Mouse (Mus musculus): ENCODE results near the gene Mrps23. TPM values are rescaled to one million over a fixed set of nuclear protein-coding genes. Genes with fewer than 3 reads are reported as not detected.
A peak's percentile ranks its signal among the peaks of the same experiment; 100 is the strongest.

The Mrps23 gene
- polyA plus RNA-seq, 1 experiment from 2014 or later: 28.7 TPM

GRCm38 (mm10) chr11:88227001-88227957 is 23.1 kb downstream of the Mrps23 start:
- ATAC-seq (no peak), DNase-seq (no peak)
- Histone ChIP-seq H3K4me2 (ENCODE audit: low read depth, low read length) (no peak overlapping the region), H3K27me3 (ENCODE audit: insufficient read depth, low read length) (no peaks in the 10 kb centered on the region), H3K9ac (replicated peaks) (no peak overlapping the region), H3K9me3 (ENCODE audit: low read length) (no peaks in the 10 kb centered on the region), H3K36me3 (replicated peaks; ENCODE audit: insufficient read depth, low read length) (no peaks in the 10 kb centered on the region), H3K27ac (ENCODE audit: low read depth) (no peak overlapping the region), H3K4me1 (ENCODE audit: insufficient read depth) (no peaks in the 10 kb centered on the region), H3K4me3 (ENCODE audit: low read depth, low read length) (no peak overlapping the region)
- TF ChIP-seq CTCF (IDR thresholded peaks at IDR 0.05; ENCODE audit: low read depth) (no peak), EP300 (IDR thresholded peaks at IDR 0.05; ENCODE audit: low read depth) (no peak)
- 78% methylated on average over 17 of the region's 17 CpGs for WGBS (ENCODE audit: insufficient replicate concordance)

- WGBS (ENCODE audit: insufficient replicate concordance): 53% methylated on average over 4 of the region's 4 CpGs
- DNase-seq: no peak
- Histone ChIP-seq H3K9ac (replicated peaks) (no peak overlapping the region), H3K4me2 (ENCODE audit: low read depth, low read length) (no peak overlapping the region), H3K4me1 (ENCODE audit: insufficient read depth) (peaks cover 16% of the 10 kb centered on the region), H3K27ac (ENCODE audit: low read depth) (no peak overlapping the region), H3K9me3 (ENCODE audit: low read length) (no peaks in the 10 kb centered on the region), H3K36me3 (replicated peaks; ENCODE audit: insufficient read depth, low read length) (no peaks in the 10 kb centered on the region), H3K27me3 (ENCODE audit: insufficient read depth, low read length) (no peaks in the 10 kb centered on the region), H3K4me3 (ENCODE audit: low read depth, low read length) (no peak overlapping the region)
- no peak for TF ChIP-seq CTCF (IDR thresholded peaks at IDR 0.05; ENCODE audit: low read depth)
- TF ChIP-seq EP300 (IDR thresholded peaks at IDR 0.05; ENCODE audit: low read depth): no peak
- ATAC-seq: no peak
These were observed 27.1 kb downstream of the Mrps23 start for GRCm38 (mm10) chr11:88231213-88231790.

- peak; percentile 35 for DNase-seq
These were observed 29.6 kb downstream of the Mrps23 start for GRCm38 (mm10) chr11:88233528-88234427.

GRCm38 (mm10) chr11:88234789-88235188 is 30.6 kb downstream of the Mrps23 start:
- 0 out of 2 replicates have a peak overlapping the region, but pooled peaks have one; percentile 10 for H3K4me2 ChIP-seq (ENCODE audit: low read depth, low read length)
- no peaks in the 10 kb centered on the region for H3K9me3 ChIP-seq (ENCODE audit: low read length)
- TF ChIP-seq CTCF (IDR thresholded peaks at IDR 0.05; ENCODE audit: low read depth) (no peak), EP300 (IDR thresholded peaks at IDR 0.05; ENCODE audit: low read depth) (no peak)
- H3K4me3 ChIP-seq (ENCODE audit: low read depth, low read length): no peak overlapping the region
- H3K27ac ChIP-seq (ENCODE audit: low read depth): 0 out of 2 replicates have a peak overlapping the region, but pooled peaks have one; percentile 19
- no peaks in the 10 kb centered on the region for H3K27me3 ChIP-seq (ENCODE audit: insufficient read depth, low read length)
- no peak overlapping the region for H3K9ac ChIP-seq (replicated peaks)
- H3K4me1 ChIP-seq (ENCODE audit: insufficient read depth): peaks cover 16% of the 10 kb centered on the region
- WGBS (ENCODE audit: insufficient replicate concordance): 26% methylated on average over 4 of the region's 4 CpGs
- no peaks in the 10 kb centered on the region for H3K36me3 ChIP-seq (replicated peaks; ENCODE audit: insufficient read depth, low read length)
- no peak for ATAC-seq
- DNase-seq: no peak

More at GRCm38 (mm10) chr11:88233528-88234427, 29.6 kb downstream of the Mrps23 start:
- Histone ChIP-seq H3K9ac (replicated peaks) (no peak overlapping the region), H3K36me3 (replicated peaks; ENCODE audit: insufficient read depth, low read length) (no peaks in the 10 kb centered on the region), H3K4me2 (ENCODE audit: low read depth, low read length) (peak overlapping the region; percentile 10), H3K4me1 (ENCODE audit: insufficient read depth) (peaks cover 16% of the 10 kb centered on the region), H3K9me3 (ENCODE audit: low read length) (no peaks in the 10 kb centered on the region), H3K4me3 (ENCODE audit: low read depth, low read length) (no peak overlapping the region), H3K27ac (ENCODE audit: low read depth) (no peak overlapping the region), H3K27me3 (ENCODE audit: insufficient read depth, low read length) (no peaks in the 10 kb centered on the region)
- TF ChIP-seq CTCF (IDR thresholded peaks at IDR 0.05; ENCODE audit: low read depth): no peak
- no peak for TF ChIP-seq EP300 (IDR thresholded peaks at IDR 0.05; ENCODE audit: low read depth)
- 23% methylated on average over 17 of the region's 17 CpGs for WGBS (ENCODE audit: insufficient replicate concordance)
- peak; percentile 5; the same call in 1 of the 2 replicates for ATAC-seq

- no peaks in the 10 kb centered on the region for H3K27me3 ChIP-seq (ENCODE audit: insufficient read depth, low read length)
- no peaks in the 10 kb centered on the region for H3K36me3 ChIP-seq (replicated peaks; ENCODE audit: insufficient read depth, low read length)
- H3K4me3 ChIP-seq (ENCODE audit: low read depth, low read length): peak overlapping the region; percentile 21; the same call in 1 of the 2 replicates
- peaks cover 16% of the 10 kb centered on the region for H3K4me1 ChIP-seq (ENCODE audit: insufficient read depth)
- WGBS (ENCODE audit: insufficient replicate concordance): 29% methylated on average over 23 of the region's 23 CpGs
- no peak overlapping the region for H3K9ac ChIP-seq (replicated peaks)
- peak; percentile 81 for ATAC-seq
- no peak for TF ChIP-seq CTCF (IDR thresholded peaks at IDR 0.05; ENCODE audit: low read depth)
- TF ChIP-seq EP300 (IDR thresholded peaks at IDR 0.05; ENCODE audit: low read depth): peak; percentile 8; the same call in 1 of the 2 replicates
- H3K9me3 ChIP-seq (ENCODE audit: low read length): no peaks in the 10 kb centered on the region
- H3K27ac ChIP-seq (ENCODE audit: low read depth): 0 out of 2 replicates have a peak overlapping the region, but pooled peaks have one; percentile 42
- H3K4me2 ChIP-seq (ENCODE audit: low read depth, low read length): peak overlapping the region; percentile 54
- DNase-seq: peak; percentile 28
These were observed 31.3 kb downstream of the Mrps23 start for GRCm38 (mm10) chr11:88235221-88236203.
